Mouse (Mus musculus): ENCODE data around the gene Gm5431. TPM values are rescaled to one million over a fixed set of nuclear protein-coding genes. Genes with fewer than 3 reads are reported as not detected.
"Not testable (repeated sequence)": the region's sequence is repeated elsewhere in the genome, so short reads cannot be mapped to it uniquely, and the experiment has no call there.

The Gm5431 gene
- 0.23 and 0.28 TPM in 2 replicates for polyA plus RNA-seq (2015; fragmentation: Nextera tagmentation; extraction: Ambion mirVana)

GRCm38 (mm10) chr11:48902021-48902420, at the start of gene Gm5431:
Gm5431 (minus strand) TSS chr11:48902214.
- 62% methylated on average over 2 of the region's 2 CpGs for WGBS

GRCm38 (mm10) chr11:48946090-48946489, 44.1 kb upstream of the Gm5431 start, which contains the start of gene Psme2b:
Psme2b (minus strand) TSS chr11:48946190.
- H3K36me3 ChIP-seq; H3K27me3 ChIP-seq; H3K4me3 ChIP-seq; H3K27ac ChIP-seq; ATAC-seq (ENCODE audit: insufficient number of reproducible peaks, insufficient read depth, low FRiP score, low TSS enrichment, low read depth); H3K9ac ChIP-seq; H3K9me3 ChIP-seq; H3K4me2 ChIP-seq; H3K4me1 ChIP-seq: not testable (repeated sequence)
- WGBS: 86% methylated on average over 6 of the region's 6 CpGs

More at GRCm38 (mm10) chr11:48902021-48902420, at the start of gene Gm5431:
- Histone ChIP-seq H3K4me1 (no peaks in the 10 kb centered on the region), H3K27ac (no peak within 1 kb of the TSS), H3K4me3 (no peak within 1 kb of the TSS), H3K9me3 (no peaks in the 10 kb centered on the region), H3K27me3 (no peaks in the 10 kb centered on the region), H3K4me2 (no peak within 1 kb of the TSS), H3K36me3 (no peaks in the 10 kb centered on the region), H3K9ac (no peak within 1 kb of the TSS)
- no peak for ATAC-seq (ENCODE audit: insufficient number of reproducible peaks, insufficient read depth, low FRiP score, low TSS enrichment, low read depth)

DNA sequence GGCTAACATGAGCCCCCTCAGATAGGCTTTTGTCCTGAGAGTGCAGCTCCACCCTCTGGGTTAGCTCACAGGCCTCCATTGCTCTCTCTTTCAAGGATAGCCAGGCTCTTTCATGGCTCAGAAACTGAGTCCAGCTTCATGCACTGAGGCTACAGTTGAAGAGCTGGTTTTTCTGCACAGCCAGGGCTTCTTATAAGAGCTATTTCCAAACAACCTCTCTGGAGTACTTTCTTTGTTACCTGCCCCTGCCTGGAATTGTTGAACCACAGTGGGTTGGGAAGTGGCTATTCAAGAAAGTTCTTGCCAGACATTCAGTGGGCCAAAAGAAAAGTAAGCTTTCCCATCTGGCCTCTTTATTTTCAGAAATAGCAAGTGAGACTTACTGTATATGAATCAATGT, 37.3 kb upstream of the Gm5431 start:
- H3K36me3 ChIP-seq; H3K4me2 ChIP-seq; H3K27me3 ChIP-seq; H3K9me3 ChIP-seq; H3K4me3 ChIP-seq; H3K27ac ChIP-seq; H3K4me1 ChIP-seq; ATAC-seq (ENCODE audit: insufficient number of reproducible peaks, insufficient read depth, low FRiP score, low TSS enrichment, low read depth); H3K9ac ChIP-seq: not testable (repeated sequence)

DNA sequence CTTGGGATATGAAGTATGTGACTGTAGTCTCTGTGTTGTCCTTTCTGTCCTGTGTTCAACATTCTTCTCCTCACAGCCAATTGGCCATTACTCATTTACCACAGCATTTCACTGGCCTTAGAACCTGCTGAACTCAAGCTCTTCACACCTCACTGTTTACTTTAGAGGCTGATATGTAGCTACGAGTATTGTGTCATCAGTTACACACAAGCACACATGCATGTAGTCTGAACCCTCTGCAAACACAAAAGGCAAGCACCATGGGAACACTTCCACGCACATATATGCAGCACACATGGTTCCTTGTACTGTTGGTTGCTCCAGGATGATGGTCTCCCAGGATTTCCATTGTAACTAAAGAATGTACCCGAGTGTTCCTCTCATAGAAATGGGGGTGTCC, 33.3 kb upstream of the Gm5431 start:
- not testable (repeated sequence) for H3K9me3 ChIP-seq; H3K4me3 ChIP-seq; H3K4me2 ChIP-seq; H3K4me1 ChIP-seq; H3K36me3 ChIP-seq; ATAC-seq (ENCODE audit: insufficient number of reproducible peaks, insufficient read depth, low FRiP score, low TSS enrichment, low read depth); H3K9ac ChIP-seq; H3K27ac ChIP-seq; H3K27me3 ChIP-seq
- WGBS: no CpG with 5 or more reads among the region's 3 CpGs

DNA sequence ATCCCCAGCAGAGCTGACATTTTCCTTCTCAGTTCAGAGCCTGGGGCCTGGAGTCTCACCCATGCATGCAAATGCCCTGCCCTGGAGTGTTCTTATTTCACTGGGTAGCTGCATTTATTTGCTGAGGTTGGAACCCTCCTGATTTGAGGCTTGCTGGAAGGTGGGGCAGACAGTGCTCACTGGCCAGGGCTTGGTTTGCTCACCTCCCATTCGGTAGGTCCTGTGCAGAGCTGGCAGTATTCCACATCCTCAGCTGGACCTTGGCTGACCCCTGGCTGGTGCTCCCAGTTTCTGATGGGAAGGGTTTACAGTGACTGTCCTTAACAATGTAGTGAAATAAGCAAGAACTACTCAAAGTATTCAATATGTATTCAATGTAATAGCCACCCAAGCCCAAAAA, 31.9 kb upstream of the Gm5431 start:
- H3K4me2 ChIP-seq; H3K4me1 ChIP-seq; H3K9ac ChIP-seq; H3K36me3 ChIP-seq; H3K27ac ChIP-seq; ATAC-seq (ENCODE audit: insufficient number of reproducible peaks, insufficient read depth, low FRiP score, low TSS enrichment, low read depth); H3K9me3 ChIP-seq; H3K27me3 ChIP-seq; H3K4me3 ChIP-seq: not testable (repeated sequence)
- 75% methylated on average over 1 of the region's 1 CpGs for WGBS

- not testable (repeated sequence) for H3K4me2 ChIP-seq; ATAC-seq (ENCODE audit: insufficient number of reproducible peaks, insufficient read depth, low FRiP score, low TSS enrichment, low read depth); H3K4me3 ChIP-seq; H3K27ac ChIP-seq; H3K9me3 ChIP-seq; H3K4me1 ChIP-seq; H3K27me3 ChIP-seq; H3K9ac ChIP-seq; H3K36me3 ChIP-seq
- 73% methylated on average over 1 of the region's 1 CpGs for WGBS
Observed at GRCm38 (mm10) chr11:48933422-48933821, 31.4 kb upstream of the Gm5431 start.

DNA sequence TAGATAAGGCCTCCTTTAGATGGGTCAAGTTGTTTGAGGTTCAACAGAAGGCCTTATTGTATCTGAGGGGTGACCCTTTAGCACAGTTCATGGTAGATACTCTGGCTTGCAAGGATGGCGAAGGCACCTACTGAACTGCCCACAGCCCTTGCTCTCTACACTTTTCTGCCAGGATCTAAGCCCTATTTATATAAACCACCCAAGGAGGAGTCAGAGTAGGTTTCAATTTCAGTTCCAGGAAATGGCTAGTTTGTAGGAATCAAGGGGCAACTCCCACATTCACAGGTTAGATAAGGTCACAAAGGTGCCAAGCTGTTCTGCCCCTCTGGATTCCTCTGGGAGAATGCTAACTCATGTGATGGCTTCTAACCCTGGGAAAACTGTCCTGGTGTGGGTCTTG, 26.1 kb upstream of the Gm5431 start:
- not testable (repeated sequence) for H3K4me1 ChIP-seq; H3K27ac ChIP-seq; H3K36me3 ChIP-seq; ATAC-seq (ENCODE audit: insufficient number of reproducible peaks, insufficient read depth, low FRiP score, low TSS enrichment, low read depth); H3K9me3 ChIP-seq; H3K4me3 ChIP-seq; H3K4me2 ChIP-seq; H3K9ac ChIP-seq; H3K27me3 ChIP-seq
- WGBS: 86% methylated on average over 1 of the region's 1 CpGs

DNA sequence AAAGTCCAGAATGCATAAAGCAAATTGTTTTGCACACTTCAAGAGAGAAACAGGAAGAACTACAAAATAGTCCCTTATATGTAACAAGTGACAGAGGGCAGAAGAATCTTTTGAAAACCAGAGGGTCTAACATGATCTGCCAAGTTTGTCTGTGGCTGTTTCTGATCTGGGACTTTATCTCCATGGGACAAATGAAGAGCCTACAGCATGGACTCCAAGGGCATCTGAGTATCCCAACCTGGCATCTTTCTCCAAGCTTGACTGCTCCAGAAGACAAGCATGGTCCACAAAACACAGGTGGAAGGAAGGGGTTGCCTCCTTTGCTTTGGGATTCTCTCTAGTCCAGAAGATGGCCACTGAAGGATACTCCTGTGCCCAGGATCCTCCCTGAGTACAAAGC, 24.4 kb upstream of the Gm5431 start:
- ATAC-seq (ENCODE audit: insufficient number of reproducible peaks, insufficient read depth, low FRiP score, low TSS enrichment, low read depth); H3K9me3 ChIP-seq; H3K4me2 ChIP-seq; H3K27ac ChIP-seq; H3K27me3 ChIP-seq; H3K4me1 ChIP-seq; H3K9ac ChIP-seq; H3K36me3 ChIP-seq; H3K4me3 ChIP-seq: not testable (repeated sequence)

GRCm38 (mm10) chr11:48923818-48924217, 21.8 kb upstream of the Gm5431 start:
- not testable (repeated sequence) for H3K36me3 ChIP-seq; H3K9ac ChIP-seq; H3K4me2 ChIP-seq; H3K27ac ChIP-seq; H3K27me3 ChIP-seq; H3K4me3 ChIP-seq; H3K9me3 ChIP-seq; H3K4me1 ChIP-seq; ATAC-seq (ENCODE audit: insufficient number of reproducible peaks, insufficient read depth, low FRiP score, low TSS enrichment, low read depth)
- WGBS: 82% methylated on average over 5 of the region's 5 CpGs

DNA sequence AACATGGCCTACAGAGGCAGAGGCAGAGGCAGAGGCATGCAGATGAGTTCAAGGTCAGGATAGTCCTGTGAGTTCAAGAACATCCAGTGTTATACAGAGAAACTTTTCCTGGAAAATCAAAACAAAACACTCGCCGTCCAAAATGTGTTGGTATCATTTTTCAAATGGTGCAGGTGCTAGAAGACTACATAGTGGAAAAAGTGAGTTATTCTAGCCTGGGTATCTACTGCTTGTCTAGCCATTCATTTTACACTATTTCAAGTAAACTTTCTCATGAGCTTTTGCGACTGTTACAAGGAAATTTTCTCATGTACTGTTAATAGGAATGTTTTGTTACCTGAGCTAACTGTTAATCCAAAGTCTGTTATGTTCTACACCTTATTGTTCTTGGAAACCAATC, 16.4 kb upstream of the Gm5431 start:
- no peaks in the 10 kb centered on the region for H3K4me1 ChIP-seq
- no peak for ATAC-seq (ENCODE audit: insufficient number of reproducible peaks, insufficient read depth, low FRiP score, low TSS enrichment, low read depth)
- WGBS: 79% methylated on average over 3 of the region's 3 CpGs

GRCm38 (mm10) chr11:48913611-48914010, 11.6 kb upstream of the Gm5431 start:
- Histone ChIP-seq H3K9me3 (no peaks in the 10 kb centered on the region), H3K27me3 (no peaks in the 10 kb centered on the region), H3K27ac (no peak overlapping the region), H3K4me3 (no peak overlapping the region), H3K36me3 (no peaks in the 10 kb centered on the region), H3K4me1 (no peaks in the 10 kb centered on the region), H3K9ac (no peak overlapping the region), H3K4me2 (no peak overlapping the region)
- WGBS: 87% methylated on average over 1 of the region's 1 CpGs
- ATAC-seq (ENCODE audit: insufficient number of reproducible peaks, insufficient read depth, low FRiP score, low TSS enrichment, low read depth): no peak

More for the DNA sequence above, 16.4 kb upstream of the Gm5431 start:
- Histone ChIP-seq H3K27ac (no peak overlapping the region), H3K9me3 (no peaks in the 10 kb centered on the region), H3K36me3 (no peaks in the 10 kb centered on the region), H3K4me3 (no peak overlapping the region), H3K9ac (no peak overlapping the region), H3K27me3 (no peaks in the 10 kb centered on the region), H3K4me2 (no peak overlapping the region)

DNA sequence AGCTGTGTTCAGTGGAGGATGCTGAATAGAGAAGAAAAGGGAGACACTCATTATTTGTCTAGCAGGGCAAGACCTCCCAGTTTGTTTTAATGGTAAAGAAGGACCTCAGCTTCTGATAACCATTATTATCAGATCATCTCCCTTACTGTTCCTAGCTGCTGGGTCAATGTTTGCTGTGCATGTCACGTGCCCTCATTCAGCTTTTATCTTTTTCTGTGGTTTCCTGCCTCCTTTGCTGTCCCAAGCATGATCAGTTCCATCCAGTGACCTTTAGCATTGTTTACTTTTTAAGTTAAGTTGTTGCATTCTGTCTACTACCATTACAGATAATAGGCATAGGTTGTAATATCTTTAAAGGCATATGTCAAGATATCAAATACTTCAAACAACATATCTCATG, 6.4 kb upstream of the Gm5431 start:
- no peaks in the 10 kb centered on the region for H3K36me3 ChIP-seq
- WGBS: 56% methylated on average over 1 of the region's 1 CpGs
- no peak overlapping the region for H3K9ac ChIP-seq
- no peaks in the 10 kb centered on the region for H3K9me3 ChIP-seq
- no peaks in the 10 kb centered on the region for H3K27me3 ChIP-seq
- no peak overlapping the region for H3K4me3 ChIP-seq
- no peak overlapping the region for H3K27ac ChIP-seq
- ATAC-seq (ENCODE audit: insufficient number of reproducible peaks, insufficient read depth, low FRiP score, low TSS enrichment, low read depth): no peak
- no peak overlapping the region for H3K4me2 ChIP-seq
- H3K4me1 ChIP-seq: no peaks in the 10 kb centered on the region

- H3K9ac ChIP-seq; H3K9me3 ChIP-seq; ATAC-seq (ENCODE audit: insufficient number of reproducible peaks, insufficient read depth, low FRiP score, low TSS enrichment, low read depth); H3K27me3 ChIP-seq; H3K4me1 ChIP-seq; H3K4me2 ChIP-seq; H3K4me3 ChIP-seq; H3K27ac ChIP-seq; H3K36me3 ChIP-seq: not testable (repeated sequence)
- WGBS: 82% methylated on average over 1 of the region's 1 CpGs
Observed at GRCm38 (mm10) chr11:48901567-48901930, 465 bp downstream of the Gm5431 start.

Measured in embryonic facial prominence, embryonic 13.5 days (tissue).